Mouse (Mus musculus) ES-Bruce4 (cell line): Measurements from ENCODE around the gene Thsd7b.

Source experiments
- CTCF ChIP-seq: IDR thresholded peaks from one replicate; pipeline ENCODE4 v1.8.1; 2011; ENCODE audit warnings: low read depth, low read length
- EP300 ChIP-seq: IDR thresholded peaks from 2 replicates; pipeline ENCODE4 v1.6.1; 2011; ENCODE audit warnings: low read depth, low read length; ENCODE audit not compliant: insufficient read depth
- POLR2A ChIP-seq: IDR thresholded peaks from one replicate; pipeline ENCODE4 v1.8.1; 2011; ENCODE audit warnings: low read length; ENCODE audit not compliant: insufficient read depth

DNA sequence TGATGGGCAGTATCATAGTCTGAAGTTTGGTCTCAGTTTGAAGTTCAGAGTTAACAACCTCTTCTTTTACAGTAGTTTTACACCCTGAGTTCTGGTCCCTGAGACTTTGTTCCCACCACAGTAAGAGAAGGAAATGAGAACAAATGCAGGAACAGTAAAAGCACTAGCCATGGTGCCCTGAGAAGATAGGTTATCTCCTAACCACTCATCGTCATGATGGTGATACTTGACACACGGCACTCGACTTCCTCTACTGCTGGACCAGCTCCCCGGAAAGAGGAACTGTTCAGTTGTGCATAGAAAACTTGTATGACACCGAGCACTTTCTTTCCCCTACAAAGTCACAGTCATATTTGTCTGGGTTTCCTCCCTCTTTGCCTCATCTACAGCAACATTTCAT, 504.0 kb downstream of the Thsd7b start:
- TF ChIP-seq CTCF (no peak), EP300 (no peak), POLR2A (no peak)
